Mouse (Mus musculus): ENCODE results near the gene Nmt1.

The Nmt1 gene

DNA sequence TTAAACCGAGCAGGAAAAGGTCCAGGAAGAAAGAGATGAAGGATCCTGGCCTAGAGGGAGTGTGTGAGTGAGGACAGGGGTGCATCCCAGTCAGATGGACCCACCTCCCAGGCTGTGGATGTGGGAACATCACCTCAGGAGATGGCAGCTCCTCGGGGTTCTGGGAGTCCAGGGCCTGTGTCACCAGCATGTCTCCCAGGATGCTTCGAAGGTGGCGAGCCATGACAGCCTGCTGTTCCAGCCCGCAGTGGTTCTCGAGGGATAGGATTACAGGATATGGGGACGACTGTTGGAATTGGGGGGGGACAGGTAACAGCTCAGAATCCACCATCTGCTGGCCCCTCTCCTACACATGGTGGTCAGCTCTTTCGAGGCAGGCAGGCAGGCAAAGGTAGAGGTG is 48.6 kb downstream of the Nmt1 start:
- in situ Hi-C loops (cut with MboI, MseI) = no loop called here

DNA sequence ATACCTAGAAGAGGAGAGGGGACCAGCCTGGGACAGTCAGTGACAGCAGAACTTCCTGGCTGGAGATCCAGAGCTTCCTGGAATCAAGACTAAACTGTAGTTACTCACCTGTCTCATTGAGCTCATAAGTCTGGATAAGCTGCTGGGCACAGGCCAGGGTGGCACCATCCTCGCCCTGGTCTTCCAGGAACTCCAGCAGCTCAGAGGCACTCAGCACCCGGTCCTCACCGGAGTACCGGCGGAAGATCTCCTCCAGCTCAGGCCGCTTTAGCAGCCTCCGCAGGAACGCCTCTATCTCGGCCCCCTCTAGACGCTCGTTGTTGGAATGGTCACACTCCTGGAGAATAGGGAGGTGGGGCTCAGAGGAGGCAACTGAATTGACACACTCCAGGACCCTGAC is 50.1 kb downstream of the Nmt1 start:
- in situ Hi-C loops (cut with MboI, MseI) = no loop called here

DNA sequence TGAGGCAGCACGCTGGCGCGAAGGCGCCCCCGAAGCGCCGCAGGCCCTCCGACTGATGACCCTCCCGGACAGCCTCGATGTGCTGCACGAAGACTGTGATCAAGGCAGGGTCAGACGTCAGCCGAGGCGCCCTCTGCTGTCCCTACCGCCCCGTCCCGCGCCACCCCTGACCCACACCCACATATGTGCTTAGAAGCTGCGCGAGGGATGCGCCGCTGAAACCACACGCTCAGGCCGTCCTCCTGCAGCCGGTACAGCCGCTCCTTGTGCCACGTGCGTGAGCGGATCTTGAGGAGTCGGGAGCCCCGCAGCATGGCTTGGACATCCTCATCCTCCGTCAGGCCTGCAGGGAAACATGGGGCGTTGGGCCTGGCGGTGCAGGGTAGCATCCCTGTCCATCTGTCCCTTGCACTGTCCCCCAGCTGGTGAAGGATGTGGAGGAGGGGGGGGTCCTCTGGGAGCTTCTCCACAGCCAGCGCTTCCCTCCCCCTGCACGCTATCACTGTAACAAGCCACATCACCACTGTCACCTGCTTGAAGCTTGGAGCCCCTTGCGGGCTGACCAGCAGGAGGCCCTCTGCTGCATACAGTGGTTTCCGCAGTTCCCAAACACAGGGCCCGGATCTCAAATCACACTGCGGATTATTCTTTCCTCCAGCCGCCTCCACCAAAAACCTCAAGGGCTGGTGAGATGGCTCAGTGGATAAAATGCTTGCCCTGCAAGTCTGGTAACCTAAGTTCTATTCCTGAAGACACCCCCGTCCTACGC is 52.5 kb downstream of the Nmt1 start:
- in situ Hi-C loops (cut with MboI, MseI) = no loop called here

DNA sequence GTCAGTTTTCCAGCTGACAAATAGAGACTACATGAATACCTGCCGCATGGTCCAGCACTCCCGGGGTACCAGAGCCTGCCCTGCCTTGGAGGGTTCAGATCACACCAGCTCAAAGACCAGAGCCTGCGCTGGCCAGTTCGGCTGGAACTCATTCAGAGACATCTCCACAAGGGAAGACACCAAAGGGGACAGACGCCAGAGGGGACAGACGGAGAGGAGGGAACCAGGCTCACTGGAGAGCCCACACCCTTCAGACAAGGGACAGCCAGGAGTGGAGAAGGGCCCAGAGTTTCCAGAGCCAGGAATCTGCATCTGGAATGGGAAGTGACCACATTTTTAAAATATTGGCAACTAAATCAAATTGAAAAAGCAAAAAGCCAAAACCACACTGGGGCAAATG is 53.6 kb downstream of the Nmt1 start:
- in situ Hi-C loops (cut with MboI, MseI) = no loop called here

DNA sequence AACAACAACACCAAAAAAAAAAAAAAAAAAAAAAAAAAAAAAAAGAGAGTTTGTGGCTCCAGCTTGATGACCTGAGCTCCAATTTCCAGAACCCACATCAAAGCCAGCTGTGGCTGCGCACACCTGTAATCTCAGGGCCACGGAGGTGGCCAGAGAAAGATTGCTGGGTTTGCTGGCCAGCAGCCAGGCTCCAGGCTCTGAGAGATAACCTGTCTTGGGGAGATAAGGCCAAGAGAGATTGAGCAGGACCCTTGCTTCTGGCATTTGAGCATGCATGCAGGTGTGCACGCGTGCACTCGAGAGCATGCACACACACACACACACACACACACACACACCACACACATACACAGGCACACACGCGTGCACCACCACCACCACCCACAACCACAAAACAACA is 65.3 kb downstream of the Nmt1 start:
- in situ Hi-C loops (cut with MboI, MseI) = no loop called here

DNA sequence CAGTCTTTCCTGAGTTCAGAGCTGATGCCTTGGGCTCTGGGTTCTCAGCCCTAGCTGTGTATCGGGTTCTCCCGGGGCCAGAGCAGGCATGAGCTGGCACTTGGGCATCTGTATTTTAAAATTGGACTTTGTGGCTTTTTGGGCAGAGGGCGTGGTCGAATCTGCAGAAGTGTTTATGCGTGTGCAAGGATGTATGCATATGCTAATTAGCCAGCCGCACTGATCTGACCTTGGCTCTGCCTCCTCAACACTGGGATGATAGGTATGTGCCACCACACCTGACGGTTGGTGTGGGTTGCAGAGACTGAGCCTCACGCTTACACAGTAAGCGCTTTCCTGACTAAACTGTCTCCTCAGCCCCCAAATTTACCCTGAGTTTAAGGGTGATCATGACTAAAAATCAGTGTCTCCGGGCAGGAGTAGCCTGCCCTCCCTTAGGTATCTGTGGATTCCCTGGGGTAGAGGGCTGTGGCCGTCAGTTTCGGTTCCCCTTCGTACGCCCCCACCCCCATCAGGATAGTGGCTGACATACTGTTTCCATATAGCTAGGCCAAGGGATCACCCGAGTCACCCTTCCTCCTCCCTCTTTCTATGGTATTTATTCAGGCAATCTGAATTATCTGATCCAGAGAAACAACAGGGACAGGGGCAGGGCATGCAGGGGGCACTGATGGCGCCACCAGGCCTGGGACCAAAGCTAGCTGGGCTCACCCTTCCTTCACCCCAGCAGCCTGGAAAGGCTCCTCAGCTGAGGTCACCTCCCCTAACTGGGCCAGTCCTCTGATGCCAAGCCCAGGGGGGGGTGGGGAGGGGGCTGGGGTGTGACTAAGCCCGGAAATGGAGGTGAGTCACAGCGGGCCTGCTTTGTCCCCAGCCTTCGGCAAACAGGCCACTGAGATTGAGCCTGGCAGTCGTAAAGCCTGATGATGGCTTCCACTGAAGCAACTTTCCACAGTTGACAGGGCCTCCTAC is 66.2 kb downstream of the Nmt1 start:
- in situ Hi-C loops (cut with MboI, MseI) = no loop called here

DNA sequence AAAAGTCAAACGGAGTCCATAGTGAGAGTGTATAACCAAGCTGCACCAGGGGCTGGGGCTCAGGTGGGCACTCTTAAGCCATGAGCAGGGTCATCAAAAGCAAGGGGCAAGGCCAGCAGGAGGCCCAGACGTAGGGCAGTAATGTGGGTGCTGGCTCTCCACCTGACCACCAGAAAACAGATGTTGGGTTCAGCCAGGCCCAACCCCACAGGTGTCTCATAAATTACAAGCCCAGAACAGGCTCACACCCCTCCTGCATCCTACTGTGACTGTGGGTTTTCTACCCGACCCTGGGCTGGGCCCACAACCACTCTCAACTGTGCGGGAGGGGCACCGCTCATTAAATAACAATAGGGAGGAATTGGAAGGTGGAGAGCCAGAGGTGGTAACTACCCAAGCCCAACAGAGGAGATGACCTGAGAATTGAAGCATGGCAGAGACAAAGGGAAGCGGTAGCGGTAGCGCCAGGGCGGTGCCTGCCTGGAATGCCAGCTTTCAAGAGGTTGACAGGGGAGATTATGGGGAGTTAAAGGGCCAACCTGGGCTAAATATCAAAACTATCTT is 67.2 kb downstream of the Nmt1 start:
- in situ Hi-C loops (cut with MboI, MseI) = no loop called here

DNA sequence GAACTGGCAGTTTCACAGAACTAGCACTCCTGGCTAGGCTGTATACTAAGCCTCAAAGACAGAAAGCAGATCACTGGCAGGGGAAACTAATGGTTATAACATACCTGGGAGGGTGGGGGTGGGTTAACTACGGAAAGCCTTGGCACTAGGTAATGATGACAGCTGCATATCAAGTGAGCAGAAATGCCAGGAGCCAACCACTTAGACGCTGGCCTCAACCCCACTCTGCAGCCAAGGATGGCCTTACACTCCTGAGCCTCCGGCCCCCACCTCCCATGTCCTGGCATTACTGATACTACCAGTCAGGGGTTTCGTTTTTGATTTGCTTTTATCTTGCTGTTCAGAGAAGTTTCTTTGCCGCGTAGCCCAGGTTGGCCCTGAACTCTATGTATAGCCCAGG is 67.8 kb downstream of the Nmt1 start:
- in situ Hi-C loops (cut with MboI, MseI) = no loop called here

DNA sequence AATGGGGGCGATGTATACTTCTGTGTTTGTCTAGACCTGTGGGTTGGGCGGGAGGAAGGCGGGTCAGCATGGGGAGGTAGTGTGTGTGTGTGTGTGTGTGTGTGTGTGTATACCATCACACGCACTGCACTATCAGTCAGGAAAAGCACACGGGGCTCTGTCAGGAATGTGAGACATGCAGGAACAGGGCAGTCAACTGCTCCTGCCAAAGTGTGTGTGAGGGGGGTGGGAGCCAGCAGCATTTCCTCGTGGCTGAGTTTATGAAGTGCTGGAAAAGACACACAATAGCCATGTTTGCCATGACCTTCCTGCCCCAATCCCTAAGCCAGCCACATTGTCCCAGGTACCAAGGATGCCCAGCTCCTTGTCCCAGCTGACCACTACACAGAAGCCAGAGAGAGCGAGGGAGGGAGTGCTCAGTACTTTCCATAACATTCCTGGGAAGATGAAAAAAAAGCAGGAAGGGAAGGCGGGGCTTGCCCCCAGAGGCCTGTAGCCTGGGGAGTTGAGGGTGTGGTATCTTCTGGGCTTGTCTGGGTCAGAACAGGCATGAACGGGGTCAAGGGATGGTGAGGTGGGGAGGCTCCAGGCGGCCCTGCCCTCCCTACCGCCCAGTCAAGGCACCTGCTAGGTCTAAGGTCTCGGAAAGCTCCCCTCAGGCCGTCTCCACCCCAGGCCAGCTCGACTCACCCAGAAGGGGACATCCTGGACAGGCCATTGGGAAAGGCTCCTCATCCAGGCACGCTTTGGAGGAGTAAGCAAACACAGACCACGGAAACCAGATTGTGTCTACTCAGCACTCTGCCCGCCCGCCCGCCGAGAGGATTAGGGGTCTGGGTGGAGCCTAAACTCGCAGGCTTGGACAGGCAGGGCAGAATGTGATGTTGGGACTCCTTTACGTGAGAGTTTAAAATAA is 69.2 kb downstream of the Nmt1 start:
- in situ Hi-C loops (cut with MboI, MseI) = no loop called here

DNA sequence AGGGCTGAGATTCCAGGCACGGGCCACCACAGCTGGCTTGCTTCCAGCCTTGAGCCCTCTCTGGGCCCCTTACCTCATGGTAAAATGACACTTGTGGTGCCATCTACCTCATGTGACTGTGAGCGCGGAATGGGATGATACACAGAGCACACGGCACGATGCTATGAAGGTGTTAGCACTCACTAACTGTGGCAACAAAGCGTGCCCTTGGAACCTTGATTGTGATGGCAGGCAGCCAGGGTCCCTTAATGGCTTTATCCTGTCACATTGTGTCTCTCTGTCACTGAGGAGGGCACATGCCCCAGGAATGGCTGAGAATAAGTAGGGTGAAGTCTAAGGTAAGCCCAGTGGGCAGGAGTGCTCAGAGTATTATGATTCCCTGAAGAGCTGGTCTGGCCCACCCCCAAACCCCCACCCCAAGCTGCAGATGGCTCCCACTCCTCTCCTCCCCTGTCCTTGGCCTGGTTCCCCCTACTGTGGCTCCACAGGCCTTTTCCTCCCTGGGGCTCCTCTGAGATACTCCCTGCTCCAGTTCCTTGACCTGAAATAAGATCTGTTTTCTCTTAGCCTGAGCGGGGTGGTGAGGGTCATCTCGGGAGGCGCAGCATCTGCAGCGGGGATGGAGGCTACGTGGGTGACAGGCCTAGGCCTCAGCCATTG is 70.7 kb downstream of the Nmt1 start:
- in situ Hi-C loops (cut with MboI, MseI) = no loop called here

DNA sequence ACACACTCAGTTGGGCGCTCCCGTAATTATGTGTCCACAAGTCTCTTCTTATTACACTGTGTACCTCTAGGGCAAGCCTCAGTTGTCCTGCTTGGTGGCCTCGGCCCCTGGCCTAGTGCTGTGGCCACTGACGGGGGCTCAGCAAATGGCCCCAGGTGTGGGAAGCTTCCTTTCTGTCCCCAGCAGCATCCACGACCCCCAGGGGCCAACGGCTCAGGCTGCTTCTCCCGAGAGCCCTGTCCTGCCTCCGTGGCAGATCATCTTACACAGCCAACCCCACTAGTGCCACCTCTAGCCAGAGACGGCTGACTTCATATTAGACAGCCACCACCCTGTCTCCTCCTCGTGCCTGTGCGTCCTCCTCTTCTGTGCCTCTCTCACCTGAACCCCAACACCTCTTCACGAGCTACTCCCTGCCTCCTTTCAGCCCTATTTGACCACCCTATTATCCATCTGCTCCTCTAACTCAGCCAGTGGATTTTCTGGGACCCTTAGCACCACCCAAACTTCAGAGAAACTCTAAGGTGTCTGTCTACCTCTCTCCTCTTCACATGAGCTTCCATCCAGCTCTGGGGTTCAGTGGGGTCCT is 71.5 kb downstream of the Nmt1 start:
- in situ Hi-C loops (cut with MboI, MseI) = no loop called here

DNA sequence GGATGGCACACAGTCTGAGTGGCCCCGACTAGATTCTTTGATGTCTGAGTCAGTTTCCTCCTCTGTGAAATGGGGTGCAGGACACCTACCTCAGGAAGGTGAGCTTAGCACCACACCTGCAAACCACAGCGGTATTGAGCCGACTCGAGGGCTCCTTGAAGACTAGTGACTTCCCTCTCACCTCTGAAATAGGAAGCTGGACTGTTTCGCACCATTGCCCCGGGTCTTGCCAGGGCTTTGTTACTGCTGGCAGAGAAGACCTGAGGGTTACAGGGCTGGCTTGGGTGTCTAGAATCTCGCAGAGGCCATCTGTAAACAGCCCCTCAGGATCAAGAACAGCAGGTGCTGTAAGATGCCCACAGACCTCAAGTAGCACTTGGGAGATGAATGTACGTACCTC is 72.4 kb downstream of the Nmt1 start:
- in situ Hi-C loops (cut with MboI, MseI) = loop anchor here (5.0 kb wide), 2 partner anchors 57 to 242 kb away; no protein-coding TSS in a partner anchor

DNA sequence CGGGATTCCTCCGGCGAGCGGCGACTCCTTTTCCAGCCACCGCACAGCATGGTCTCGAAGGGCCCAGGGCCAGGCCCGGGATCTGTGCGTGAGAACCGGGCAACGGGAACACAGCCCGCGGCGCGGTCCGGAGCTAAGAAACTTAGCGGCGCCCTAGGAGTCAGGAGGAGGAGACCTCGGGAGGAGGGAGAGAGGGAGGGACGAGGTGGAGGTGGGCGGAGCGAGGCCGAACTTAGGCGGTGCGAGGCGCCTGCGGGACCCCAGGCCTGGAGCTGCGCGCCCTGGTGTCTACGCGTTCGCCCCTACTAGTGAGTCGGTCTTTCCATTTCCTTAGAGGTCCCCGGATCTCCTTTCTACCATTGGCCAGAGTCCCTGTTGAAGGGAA is 73.5 kb downstream of the Nmt1 start, which contains the start of the genes Plcd3 and Acbd4:
Gene Plcd3 (minus strand): TSS at position 178 of the 385 bp plus-strand sequence.
Gene Acbd4 (plus strand): TSS at position 202 of the 385 bp plus-strand sequence.
- in situ Hi-C loops (cut with MboI, MseI) = loop anchor here (5.0 kb wide), 2 partner anchors 56 to 241 kb away; no protein-coding TSS in a partner anchor

DNA sequence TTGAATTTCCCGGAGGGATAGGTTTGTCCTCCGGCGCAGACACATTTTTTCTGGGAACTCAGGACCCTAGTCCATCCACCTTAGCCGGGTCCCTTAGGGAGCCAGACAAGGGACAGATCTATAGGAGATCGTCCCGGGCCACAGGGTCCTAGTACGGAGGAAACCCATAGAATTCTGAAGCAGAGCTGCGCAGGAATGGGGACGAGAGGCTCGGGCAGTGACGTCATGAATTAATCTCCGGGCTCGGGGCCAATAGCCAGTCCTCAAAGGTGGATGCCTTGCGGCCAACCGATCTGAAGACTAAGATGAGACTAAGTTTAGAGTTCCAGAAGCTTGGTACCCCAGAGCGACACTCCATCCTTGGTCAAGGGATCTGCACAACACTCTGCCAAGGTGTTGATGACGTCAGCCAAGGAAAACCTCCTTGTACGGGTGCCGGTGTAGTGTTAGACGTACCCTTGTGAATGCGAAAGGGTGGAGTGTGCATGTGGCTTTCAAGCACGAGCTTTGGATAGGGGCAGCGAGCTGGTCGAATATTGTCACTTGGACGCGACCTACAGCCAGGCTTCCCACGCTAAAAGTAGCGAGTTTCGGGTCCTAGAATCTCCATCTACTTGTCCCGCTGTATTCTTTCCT is 74.0 kb downstream of the Nmt1 start:
- in situ Hi-C loops (cut with MboI, MseI) = loop anchor here (5.0 kb wide), 2 partner anchors 55 to 240 kb away; no protein-coding TSS in a partner anchor

DNA sequence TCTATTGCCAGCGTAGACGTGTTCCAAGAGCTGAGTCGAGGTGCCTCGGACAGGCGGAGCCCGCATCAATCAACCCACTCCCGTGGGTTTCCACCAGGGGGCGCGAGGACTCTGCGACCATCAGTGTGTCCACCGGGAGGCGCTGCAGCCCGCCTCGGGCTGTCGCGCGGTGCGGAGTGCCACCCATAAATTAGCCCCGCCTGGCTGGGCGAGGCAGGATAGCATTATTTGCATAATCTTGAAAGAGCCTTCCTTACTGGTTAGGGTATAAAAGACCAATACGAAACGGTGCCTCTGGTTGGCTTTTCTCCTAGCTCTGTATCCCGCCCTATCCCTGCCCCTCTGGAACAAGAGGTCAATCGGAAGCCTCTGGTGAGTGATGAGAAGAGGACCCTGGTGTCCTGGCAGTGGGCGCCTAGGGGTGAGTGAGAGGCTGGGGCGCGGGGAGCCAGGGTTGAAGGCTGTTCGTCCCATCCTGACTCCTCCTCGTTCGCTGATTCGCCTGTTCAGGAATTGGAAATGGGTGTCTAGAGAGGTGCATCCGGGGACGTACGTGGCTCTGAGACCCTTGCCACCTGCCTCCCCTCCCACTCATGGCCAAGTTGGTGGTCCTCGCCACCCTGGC is 74.8 kb downstream of the Nmt1 start:
- in situ Hi-C loops (cut with MboI, MseI) = loop anchor here (5.0 kb wide), 2 partner anchors 54 to 239 kb away; no protein-coding TSS in a partner anchor

DNA sequence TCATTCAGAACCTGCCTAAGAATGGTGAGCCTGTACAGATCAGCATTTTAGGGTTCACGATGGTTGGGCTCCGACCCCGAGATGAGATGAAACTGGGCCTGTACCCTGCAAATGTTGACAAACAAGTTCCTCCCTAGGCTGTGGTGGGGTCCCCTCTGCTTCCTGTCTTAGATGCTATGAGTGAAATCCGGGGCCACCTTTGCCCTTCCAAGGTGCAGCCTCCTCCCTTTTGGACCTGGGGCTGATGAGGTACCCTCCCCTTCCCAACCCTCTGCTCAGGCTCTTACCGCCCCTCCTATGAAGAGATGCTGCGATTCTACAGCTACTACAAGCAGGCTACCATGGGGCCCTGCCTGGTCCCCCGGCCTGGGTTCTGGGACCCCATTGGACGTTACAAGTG is 75.6 kb downstream of the Nmt1 start:
- in situ Hi-C loops (cut with MboI, MseI) = loop anchor here (5.0 kb wide), 2 partner anchors 54 to 239 kb away; no protein-coding TSS in a partner anchor

DNA sequence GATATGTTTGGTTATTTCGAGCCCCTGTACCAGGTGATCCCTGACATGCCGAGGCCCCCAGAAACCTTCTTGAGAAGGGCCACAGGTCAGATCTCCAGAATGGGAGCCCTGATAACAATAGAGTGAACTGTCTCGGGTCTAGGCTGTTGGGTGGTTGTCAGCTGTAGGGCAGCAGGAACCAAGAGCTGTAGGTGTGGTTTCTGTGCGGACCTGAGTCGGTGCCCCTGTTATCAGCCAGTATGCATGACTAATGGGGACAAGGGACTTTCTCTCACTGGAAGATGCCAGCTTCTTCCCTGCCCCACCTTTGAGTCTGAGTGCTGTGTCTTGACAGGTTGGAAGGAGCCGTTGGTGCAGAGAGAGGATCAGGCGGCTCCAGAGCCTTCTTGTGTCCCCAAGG is 76.5 kb downstream of the Nmt1 start:
- in situ Hi-C loops (cut with MboI, MseI) = loop anchor here (5.0 kb wide), 2 partner anchors 53 to 238 kb away; no protein-coding TSS in a partner anchor

DNA sequence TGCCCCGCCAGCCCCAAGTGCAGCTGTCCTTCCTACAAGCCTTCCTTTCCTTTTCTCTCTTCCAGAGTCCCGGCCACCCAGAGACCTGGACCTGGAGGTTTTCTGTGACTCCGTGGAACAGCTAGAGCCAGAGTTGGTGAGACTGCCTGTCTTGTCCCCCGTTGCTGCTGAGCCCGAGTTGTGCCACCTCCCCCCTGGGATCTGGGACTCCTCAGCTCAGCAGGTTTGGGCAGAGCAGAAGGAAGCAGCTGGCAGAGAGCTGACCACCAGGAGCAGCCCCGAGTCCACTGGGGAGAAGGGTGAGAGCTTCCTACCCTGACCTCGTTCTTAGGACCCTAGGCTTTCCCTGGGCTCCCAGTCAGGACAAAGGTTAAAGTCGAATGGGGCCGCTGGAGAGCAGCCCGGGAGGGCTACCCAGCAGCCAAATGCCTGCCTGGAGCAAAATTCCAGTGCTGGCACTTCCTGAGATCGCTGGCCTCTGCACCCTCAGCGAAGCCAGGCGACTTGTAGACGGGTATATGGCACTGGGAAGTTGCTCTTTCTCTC is 77.3 kb downstream of the Nmt1 start:
- in situ Hi-C loops (cut with MboI, MseI) = no loop called here

DNA sequence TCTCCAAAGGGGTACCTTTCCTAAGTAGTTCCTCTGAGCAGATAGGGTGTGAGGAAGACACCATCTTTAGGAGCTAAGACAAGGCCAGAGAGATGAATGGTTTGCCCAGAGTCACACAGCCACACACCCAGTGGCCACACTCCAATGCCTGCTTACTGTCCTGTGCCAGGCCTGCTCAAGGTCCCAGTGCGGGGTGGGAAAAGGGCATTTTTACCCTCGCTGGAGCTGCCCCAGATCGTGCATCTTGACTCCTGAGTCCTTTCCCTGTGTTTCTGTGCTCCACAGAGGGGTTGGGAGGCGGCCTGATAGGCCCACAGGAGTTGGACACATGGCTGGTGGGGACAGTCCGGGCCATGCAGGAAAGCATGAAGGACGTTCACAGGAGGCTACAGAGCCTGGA is 77.8 kb downstream of the Nmt1 start:
- in situ Hi-C loops (cut with MboI, MseI) = no loop called here
